Mouse (Mus musculus) adrenal gland, adult (tissue): ENCODE data around the gene Sh3pxd2a.

Experiments
- DNase-seq, 2 experiments: peaks; one replicate each; pipeline ENCODE4 v3.0.0; 2022 to 2023; ENCODE audit warnings: low spot score in 1 of 2; ENCODE audit not compliant: inconsistent age in 2 of 2

Gene Sh3pxd2a

DNA sequence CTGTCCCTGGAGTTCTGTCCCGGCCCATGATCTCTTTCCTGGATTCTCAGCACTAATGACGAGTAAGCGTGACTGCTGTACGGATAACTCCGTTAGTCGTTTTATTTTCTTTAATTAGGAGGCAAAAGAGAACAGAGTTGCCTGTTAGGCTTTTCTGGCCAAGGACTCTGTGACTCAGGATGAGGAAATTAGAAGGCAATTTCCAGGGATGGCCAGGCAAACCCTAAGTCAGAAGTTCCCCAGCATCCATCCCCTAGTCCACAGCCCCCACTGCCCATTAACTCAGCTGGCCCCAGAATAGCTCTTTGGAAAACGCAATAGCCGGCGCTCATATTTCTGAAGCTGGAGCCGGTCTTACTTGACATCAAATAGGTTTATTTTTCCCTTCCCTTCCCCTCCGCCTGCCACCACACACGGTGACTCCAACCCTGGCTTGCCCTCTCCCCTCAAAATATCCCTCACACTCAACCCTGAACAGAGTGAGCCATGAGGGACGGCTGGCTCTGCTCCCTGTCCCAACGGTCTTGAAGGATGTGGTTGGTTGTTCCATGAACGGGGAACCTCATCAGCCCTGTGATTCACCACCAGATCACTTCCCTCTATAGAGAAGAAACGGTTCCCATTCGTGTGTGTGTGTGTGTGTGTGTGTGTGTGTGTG, 5.6 kb downstream of the Sh3pxd2a start:
- DNase-seq: no peak

DNA sequence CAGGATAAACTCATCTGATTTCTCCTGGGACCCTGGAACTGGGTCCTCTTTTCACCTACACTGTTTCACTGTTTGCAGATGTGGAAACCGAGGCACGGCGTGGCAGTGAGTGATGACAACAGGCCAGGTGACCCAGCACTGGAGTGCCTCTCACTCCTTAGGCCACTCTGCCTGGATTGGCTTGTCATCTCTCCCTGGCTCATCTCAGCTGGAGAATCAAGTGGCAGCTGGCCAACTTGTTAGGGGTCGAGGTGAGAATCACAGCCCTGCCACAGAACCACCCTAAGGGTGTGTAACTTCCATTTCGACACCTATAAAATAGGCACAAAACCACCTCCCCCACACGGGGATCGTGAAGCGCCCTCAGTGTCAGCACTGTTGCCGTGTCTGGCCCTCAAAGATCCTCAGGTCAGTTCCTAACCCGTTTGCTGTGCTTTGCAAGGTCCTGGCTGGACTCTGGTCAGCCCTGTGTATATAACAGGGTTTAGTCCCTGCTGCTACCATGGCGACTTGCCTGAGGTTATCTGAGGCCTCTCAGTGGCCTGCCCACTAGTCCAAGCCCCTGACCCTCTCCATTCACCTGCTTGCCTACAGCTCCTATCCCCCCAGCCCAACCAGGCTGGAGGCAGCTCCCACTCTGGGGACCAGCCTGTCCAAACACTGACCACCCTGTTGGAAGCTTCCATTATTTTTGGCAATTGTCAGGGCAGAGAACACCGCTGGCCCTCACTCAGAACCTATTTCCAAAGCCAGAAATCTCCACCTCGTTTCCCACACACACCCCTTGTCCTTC, 6.3 kb downstream of the Sh3pxd2a start:
- DNase-seq: peak in 1 of 2 experiments; percentile 55

DNA sequence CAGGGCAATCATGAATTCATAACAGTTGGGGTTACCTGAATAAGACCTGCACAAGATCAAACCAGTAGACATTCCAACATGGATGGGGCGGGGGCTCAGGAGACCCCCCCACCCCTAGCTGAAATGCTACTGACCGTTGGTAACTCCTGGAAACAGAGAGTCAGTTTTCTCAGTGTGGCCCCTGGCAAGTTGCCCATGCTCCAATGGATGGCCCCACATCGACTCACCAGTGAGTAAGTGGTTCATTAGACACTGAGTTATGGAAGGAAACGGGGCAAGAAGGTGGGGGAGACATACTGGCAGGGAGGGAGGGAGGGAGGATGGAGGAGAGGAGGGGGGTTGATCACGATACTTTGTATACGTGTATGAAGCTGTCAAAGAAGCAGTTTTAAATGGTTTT, 8.2 kb downstream of the Sh3pxd2a start:
- DNase-seq: no peak

DNA sequence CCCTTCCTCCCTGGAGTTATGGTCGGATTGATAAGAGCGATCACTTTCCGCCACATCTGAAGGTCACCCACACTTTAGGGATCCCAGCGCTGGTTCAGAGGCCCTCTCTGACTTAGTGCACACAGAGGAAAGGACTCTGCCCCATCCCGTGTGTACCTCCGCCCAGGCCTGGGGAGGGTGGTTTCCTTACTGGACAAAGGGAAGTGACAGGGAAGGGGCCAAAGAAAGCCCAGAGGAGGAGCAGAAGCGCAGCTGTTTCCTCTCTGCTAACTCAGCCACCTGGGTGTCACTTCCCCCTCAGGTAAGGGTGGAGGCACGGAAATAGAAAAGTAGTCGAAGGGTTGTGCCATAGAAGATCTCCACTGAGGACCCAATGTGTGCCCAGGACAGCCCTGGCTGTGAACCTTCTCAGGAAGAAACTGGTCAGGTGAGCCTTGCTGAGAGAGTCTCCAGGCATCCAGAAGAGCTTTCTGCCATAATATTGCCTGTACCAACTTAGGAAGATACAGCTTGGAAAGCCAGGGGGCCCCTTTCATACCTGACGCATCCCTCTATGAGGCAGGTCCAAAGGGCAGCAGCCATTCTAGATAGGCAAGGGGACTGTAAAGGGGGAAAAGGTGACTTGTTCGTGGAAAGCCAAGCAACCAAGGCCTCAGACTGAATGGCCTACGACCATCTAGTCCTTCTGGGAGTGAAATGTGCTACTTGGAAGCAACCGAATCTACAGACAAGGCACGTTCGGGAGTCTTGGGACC, 9.0 kb downstream of the Sh3pxd2a start:
- DNase-seq: peak in 1 of 2 experiments; percentile 44

DNA sequence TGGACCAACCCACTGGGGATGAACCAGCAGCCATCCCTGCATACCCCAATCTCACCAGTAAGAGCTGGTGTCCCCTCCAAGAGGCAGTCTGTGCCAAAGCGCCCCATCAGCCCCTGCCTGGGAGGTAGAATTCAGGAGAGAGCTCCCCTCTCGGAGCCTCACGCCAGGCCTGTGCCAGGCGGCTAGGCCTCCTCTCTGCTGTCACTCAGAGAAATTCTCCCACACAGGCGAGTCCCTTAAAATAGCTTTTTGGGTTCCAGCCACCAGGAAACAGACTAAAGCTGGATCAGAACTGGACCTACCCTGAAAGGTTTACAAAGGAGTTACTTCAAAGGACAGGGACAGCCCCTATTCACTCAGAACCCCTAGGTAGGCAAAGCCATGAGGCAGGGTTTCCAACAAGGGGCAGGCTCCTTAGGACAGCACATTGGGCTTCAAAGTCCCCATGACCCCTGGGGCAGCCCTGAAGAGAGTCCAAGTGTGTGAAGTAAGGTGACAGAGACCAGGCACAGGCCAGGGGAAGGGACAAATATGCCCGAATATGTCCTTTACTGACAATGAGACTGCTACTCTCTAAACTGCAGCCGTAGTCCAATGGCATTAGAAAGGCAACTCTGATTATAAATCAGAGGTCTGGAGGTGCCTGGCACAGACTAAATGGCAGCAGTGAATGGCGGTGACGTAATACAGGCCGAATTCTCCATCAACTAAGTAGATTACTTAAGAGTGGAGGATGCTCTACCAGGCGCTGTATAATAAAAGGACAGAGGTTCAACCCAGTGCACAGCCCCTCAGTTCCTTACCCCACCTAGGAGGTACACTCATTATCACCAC, 9.8 kb downstream of the Sh3pxd2a start:
- DNase-seq: peak in 1 of 2 experiments; percentile 39

DNA sequence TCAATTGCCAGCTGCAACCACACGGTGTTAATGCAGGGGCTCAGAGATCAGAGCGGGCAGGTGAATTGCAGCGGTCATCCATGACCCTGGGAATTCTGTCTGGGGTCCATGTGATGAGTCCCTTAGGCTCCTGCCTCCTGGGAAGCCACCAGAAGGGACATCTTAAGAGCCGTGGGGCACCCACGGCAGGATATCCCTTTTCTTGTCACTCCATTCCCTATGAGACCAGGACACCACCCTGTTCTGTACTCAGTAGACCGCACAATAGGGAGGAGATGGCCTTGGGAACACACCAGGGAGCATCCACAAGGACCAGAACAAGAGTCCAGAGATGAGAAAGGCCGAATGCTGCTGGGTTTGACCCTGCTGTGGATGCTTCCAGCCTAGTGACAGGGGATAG, 10.8 kb downstream of the Sh3pxd2a start:
- no peak for DNase-seq

DNA sequence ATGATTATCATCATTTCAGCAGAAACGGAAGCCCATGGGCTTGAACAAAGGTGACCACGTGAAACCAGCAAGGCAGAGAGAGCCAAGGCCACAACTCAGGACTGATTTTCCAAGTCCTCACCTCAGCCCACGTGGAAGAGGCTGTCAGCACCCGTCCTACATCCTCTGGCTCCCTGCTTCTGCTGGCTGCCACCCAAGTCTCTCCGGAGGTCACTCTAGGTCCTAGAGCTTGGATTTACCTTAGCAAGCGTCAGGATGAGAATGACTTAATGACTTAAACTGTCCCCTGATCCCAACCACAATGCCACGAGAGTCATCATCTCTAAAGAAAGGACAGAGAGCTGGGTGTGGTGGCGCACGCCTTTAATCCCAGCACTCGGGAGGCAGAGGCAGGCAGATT, 11.5 kb downstream of the Sh3pxd2a start:
- DNase-seq: peak in 1 of 2 experiments; percentile 56

DNA sequence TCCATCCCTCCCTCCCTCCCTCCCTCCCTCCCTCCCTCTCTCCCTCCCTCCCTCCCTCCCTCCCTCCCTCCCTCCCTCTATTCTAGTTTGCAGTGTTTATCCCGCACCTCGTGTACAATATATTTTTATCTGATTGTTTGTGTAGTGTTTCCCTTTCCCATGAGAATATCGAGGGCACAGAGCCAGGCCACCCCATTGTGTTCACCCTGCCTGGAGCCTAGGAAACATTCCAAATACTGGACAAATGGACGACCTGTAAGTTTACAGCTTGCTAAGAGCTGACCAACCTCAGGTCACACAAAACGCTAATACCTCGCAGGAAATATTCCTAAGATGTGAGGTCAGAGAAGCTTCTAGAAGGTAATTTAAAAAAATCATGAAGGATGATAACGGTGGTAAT, 12.0 kb downstream of the Sh3pxd2a start:
- DNase-seq: no peak

DNA sequence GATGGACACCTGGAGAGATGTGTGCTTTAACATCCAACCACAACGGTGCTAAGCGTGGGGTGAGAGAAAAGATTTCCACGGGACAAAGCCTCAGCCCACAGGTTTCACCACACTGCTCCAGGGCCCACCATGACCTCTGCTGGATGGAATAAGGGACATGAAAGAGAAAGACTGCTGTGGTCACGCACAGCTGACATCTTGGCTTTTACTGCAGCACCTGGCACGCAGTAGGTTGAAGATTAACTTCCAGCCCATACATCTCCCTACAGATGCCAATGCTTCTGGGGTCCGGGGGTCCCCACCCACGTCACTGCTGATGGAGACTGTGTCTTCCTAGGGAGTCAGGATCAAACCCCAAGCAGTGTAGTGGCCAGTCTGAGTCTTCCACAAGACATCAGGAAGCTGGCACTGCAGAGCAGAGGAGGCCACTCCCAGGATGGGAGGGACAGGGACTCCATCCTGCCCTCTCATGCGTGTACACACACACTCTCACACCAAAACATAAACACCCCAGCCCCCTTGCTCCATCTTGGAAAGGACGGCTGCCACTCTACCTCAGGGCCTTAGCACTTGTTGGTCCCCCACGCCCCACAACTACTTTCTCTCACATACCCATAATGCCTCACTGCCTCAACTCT, 12.6 kb downstream of the Sh3pxd2a start:
- peak in 1 of 2 experiments; percentile 43 for DNase-seq

DNA sequence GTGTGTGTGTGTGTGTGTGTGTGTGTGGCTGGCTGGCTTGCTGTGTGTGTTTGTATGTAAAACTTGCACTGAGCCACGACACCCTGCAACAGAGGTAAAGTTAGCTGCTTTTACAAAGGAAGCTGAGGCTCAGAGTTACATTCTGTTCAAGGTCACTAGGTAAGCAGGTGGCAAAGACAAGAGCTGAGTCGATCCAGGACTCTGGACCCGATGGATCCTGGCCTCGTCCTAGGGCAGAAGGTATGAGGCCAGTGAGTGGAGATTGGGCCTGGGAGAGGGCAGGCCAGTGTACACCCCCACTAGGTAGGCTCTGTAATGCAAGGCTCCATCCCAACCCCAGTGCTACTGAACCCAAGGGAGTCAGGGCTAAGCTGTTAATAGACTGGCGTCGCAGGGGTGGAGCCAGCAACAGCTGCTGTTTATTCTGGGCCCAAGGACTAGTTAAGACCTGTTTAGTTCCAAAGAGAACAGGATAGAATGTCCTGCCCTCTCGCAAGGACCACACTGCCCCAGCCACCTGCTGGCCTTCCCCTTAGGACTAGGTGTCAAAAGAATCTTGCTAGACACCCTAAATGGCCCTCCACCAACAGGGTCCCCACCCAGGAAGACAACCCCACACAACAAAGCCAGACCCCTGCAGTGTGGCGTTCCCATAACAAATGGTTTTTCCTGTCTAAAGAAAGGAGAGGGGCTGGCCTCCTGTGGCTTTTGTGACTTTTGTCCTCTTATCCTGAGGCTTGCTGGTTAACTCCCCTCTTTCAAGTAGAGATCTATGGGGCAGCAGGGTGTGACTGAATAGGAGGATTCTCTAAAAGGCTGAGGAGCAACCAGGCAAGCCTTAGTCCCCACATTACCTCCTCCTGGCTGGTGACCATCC, 13.7 kb downstream of the Sh3pxd2a start:
- no peak for DNase-seq

DNA sequence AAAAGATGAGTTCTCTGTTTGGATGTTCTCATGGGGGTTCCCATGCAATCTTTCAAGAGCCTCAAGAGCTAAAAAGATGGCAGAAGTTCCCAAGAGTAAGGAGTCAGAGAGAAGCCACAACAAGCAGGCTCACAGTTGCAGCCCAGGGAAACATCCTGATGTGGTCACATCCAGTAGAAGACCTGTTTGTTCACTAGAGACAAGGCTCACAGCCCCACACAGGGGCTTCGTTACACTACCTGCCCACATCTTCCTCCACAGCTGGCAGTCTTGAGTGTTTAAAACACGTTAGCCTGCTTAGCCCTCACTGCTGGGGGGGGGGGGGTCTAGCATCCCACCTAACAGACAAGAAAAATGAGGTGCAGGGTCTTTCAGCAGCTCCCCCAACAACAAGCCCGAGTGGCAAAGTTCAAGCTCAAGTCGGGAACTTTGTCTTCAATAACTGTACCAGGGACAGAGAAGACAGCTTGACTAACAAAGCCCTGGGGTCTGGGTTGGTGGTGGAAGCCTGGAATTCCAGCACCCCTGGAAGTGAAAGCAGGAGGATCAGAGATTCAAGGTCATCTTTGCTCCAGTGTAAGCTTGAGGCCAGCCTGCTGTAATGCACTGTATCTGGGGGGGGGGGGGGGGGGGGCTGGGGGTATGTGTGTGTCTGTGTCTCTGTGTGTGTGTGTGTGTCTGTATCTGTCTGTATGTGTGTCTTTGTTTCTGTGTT, 14.5 kb downstream of the Sh3pxd2a start:
- DNase-seq: no peak

DNA sequence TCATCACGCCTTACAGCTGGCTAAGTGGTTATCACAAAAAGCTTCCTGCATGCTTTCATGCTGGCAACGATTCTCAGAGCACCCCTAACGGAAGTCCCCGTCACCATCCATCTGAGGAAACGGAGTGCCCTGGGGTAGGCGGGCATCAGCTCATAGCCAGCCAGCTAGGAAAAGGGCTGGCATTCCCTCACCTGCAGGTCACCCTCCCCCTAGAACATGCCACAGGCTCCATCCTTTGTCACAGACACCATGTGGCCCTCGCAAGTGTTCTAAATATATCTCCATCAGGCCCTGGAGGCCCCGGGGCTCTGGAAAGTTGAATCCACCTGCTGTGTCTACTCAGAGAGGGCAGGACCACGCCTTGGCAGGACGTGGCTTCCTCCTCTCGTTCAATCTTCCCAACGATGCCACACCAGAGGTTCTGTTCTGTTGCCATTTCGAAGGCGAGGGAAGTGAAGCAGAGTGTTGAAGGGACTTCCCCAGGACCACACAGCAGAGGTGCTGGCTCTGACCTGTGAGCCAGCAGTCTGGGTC, 15.5 kb downstream of the Sh3pxd2a start:
- DNase-seq: no peak

DNA sequence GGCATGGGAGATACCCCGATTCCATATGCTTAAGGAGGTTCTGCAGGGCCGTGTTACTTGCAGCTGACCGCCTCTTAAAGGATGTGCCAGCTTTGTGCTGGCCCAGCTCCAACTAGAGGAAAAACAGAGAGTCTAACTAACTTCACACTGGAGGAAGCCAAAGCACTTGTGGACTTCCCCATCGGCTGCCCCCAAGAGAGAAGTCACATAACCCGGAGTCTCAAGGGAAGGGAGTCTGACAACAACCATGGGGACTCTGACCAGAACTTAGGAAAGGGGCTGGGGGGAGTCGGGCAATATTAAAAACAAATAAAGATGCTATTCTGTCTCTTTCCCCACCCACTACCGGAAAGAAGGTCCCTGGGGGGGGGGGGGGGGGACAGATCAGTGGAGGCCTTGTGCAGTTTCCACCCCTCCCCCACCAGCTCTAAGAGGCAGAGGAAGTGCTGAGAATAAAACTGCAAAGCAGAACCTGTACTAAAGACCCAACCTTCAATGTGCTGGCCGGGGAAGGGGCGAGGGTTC, 17.3 kb downstream of the Sh3pxd2a start:
- DNase-seq: peak in 1 of 2 experiments; percentile 71

DNA sequence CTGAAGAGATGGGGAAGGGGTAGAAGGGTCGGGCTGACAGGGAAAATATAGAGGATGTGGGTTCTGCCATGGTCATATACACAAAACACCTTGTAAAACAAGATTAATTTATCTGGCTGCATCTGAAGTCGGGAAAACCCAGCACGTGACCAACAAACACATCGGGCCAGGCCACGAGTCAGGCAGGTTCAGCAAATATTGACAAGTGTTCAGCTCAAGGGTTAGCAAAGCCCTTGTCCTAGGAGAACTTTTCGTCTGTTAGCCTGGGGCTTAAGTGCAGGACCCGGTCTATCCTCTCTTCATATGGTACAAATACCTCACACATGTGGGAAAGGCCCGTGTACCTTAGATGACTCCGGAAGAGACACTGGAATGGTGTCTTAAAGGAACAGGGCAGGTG, 18.1 kb downstream of the Sh3pxd2a start:
- DNase-seq: no peak

DNA sequence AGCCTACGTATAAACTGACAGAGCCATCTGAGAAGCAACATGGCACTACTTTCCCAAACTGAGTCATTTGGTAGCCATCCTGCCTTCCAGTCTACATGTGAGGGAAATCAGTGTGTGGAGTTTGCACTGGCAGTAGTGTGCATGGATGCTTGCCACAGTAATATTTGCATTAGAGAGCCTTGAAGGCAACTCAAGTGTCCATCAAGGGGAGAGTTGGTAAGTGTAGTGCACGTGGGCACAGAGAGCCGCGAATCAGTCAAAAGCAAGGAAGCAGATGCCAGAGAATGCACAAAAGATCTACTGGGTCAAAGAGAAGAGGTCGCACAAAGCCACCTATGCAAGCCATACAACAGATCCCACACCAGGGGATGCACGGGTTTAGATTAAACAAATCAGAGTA, 18.5 kb downstream of the Sh3pxd2a start:
- DNase-seq: no peak

DNA sequence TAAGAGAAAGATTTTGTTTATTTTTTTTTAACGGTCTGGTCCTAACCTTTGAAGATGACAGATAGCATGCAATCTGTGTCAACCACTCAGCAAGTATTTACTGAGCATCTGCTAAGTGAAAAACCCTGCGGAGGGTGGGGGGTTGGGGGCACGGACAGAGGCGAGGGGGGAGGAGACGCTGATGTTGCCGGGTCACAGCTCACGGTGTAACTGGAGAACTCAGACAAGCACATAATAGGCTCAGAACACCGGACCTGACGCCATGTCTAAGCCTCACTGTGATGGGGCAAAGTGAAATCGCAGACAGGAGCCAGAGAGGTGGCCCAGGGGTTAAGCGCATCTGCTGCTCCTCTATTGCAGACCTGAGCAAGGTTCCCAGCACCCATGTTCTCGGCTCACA, 19.7 kb downstream of the Sh3pxd2a start:
- no peak for DNase-seq

DNA sequence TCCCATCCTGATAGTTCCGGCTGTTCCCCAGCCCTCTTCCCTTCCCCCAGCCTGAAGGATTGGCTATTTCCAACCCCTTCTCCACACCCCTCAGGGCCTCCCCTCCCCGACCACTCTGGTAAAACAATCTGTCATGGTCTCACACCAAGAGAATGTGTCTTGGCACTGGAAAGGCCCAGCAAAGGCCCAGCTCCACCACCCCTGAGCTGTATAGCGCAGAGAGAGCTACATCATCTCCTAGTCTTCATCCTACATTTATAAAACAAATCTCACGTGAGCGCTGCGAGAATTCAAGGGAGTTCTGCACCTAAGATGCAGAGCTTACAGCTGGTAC, 21.9 kb downstream of the Sh3pxd2a start:
- DNase-seq: no peak

DNA sequence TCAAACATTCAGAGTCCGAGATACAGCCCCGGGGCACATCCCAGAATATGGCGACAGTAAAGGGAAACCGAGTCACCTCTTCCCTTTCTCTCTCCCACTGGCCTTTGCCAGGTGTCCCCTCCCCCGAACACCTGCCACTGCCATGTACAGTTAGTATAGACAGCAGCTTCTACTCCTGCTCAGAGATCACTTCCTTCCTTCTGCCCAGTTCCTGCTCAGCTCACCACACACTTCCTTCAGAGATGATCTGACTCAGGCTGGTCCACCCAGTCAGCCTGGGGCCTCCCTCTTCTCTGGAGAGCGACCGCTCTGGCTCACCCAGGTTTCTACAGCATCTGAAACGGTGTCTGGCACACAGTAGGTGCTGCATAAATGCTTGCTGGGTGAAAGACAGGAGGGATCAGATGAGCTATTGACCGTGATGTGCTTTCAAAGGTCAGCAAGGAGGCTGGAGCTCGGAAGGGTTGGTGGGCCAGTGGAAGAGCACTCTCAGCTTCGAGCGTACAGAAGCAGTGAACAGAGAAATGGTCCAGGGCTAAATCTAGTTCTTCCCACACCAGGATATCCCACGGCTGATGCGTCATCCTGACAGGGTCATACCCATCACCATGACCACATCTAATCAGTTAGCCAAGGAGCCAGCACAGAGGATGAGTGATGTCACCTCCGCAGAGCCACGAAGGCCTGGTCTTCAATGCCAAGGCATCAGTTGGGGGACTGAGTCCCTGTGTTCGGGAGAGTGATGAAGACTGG, 22.5 kb downstream of the Sh3pxd2a start:
- DNase-seq: no peak
